Mouse (Mus musculus) gastrocnemius, adult 2 months (tissue): Measurements from ENCODE around the gene Scarb2. TPM values are rescaled to one million over a fixed set of nuclear protein-coding genes. Genes with fewer than 3 reads are reported as not detected.
A peak's percentile ranks its signal among the peaks of the same experiment; 100 is the strongest.
"Not testable (repeated sequence)": the region's sequence is repeated elsewhere in the genome, so short reads cannot be mapped to it uniquely, and the experiment has no call there.

Experiments
- DNase-seq: peaks from one replicate; pipeline ENCODE4 v3.0.0; 2022
- H3K27ac ChIP-seq: fragments of 200-600 bp; 2 replicates; pipeline ENCODE4 v1.8.1; 2022; ENCODE audit warnings: mild to moderate bottlenecking
- H3K4me3 ChIP-seq: fragments of 200-600 bp; 2 replicates; pipeline ENCODE4 v1.8.1; 2022; ENCODE audit warnings: mild to moderate bottlenecking, moderate library complexity
- CTCF ChIP-seq: fragments of 200-600 bp; IDR thresholded peaks from 2 replicates; pipeline ENCODE4 v1.8.1; 2022; ENCODE audit warnings: antibody characterized with exemption, mild to moderate bottlenecking, moderate library complexity
- intact Hi-C: fragments of 180-260 bp; cut with DNase I; formaldehyde crosslinking; loops from one replicate; pipeline ENCODE4 v1.15.1; 2025
- long read RNA-seq, 2 experiments: library from polyadenylated mRNA; stranded (forward); transcript quantifications; one replicate each; pipeline ENCODE4 v2.0.0; 2021
- total RNA-seq, 2 experiments: library from RNA; stranded (reverse); gene quantifications; 2 replicates each; pipeline ENCODE4 v1.2.3; 2021

Scarb2 gene
- total RNA-seq, result 10 to 100 TPM; 61.7 to 78.6 TPM
- long read RNA-seq, experiment 1, full-length matches to known transcripts, result 43 of 52 reads
- long read RNA-seq, experiment 1, partial matches to known transcripts, result 0 of 52 reads
- long read RNA-seq, experiment 1, other reads (novel, unspliced or antisense), result 9 of 52 reads
- long read RNA-seq, experiment 2, full-length matches to known transcripts, result 40 of 48 reads
- long read RNA-seq, experiment 2, partial matches to known transcripts, result 3 of 48 reads
- long read RNA-seq, experiment 2, other reads (novel, unspliced or antisense), result 5 of 48 reads

GRCm38 (mm10) chr5:92506733-92507132 lies at the start of gene Scarb2:
TSS of gene Scarb2 (minus strand) at chr5:92506833.
- TF ChIP-seq CTCF, result no peak
- no peak for DNase-seq
- peak within 1 kb of the TSS; percentile 86 for H3K4me3 ChIP-seq
- intact Hi-C loops, result loop anchor here (2.0 to 5.0 kb wide), 2 partner anchors 46 to 151 kb away; no protein-coding TSS in a partner anchor
- H3K27ac ChIP-seq, result peak within 1 kb of the TSS; percentile 100

- Histone ChIP-seq H3K27ac (no peak overlapping the region), H3K4me3 (no peak overlapping the region)
- no peak for TF ChIP-seq CTCF
- no peak for DNase-seq
- intact Hi-C loops, result loop anchor here (2.0 kb wide), 1 partner anchor 93 kb away; no protein-coding TSS in a partner anchor
Measured at GRCm38 (mm10) chr5:92555905-92556304, 49.3 kb upstream of the Scarb2 start.

- Histone ChIP-seq H3K4me3 (no peak within 1 kb of the TSS), H3K27ac (no peak within 1 kb of the TSS)
- intact Hi-C loops, result loop anchor here (2.0 kb wide), 1 partner anchor 92 kb away; no protein-coding TSS in a partner anchor
- TF ChIP-seq CTCF, result no peak
- peak; percentile 19 for DNase-seq
Measured at GRCm38 (mm10) chr5:92554891-92555511, 48.4 kb upstream of the Scarb2 start, which contains the start of gene Fam47e. TSS of gene Fam47e (plus strand) at chr5:92555069.

- DNase-seq, result no peak
- Histone ChIP-seq H3K27ac (no peak overlapping the region), H3K4me3 (no peak overlapping the region)
- intact Hi-C loops, result loop anchor here (2.0 kb wide), 1 partner anchor 92 kb away; no protein-coding TSS in a partner anchor
- TF ChIP-seq CTCF, result no peak
Measured at GRCm38 (mm10) chr5:92554443-92554842, 47.8 kb upstream of the Scarb2 start.

- no peak for DNase-seq
- Histone ChIP-seq H3K27ac (0 out of 2 replicates have a peak overlapping the region, but pooled peaks have one; percentile 35), H3K4me3 (no peak overlapping the region)
- peak; percentile 54 for TF ChIP-seq CTCF
- intact Hi-C loops, result loop anchor here (2.0 kb wide), 1 partner anchor 91 kb away; no protein-coding TSS in a partner anchor
Measured at GRCm38 (mm10) chr5:92553939-92554338, 47.3 kb upstream of the Scarb2 start.

- no peak overlapping the region for H3K4me3 ChIP-seq
- peak; percentile 21 for DNase-seq
- peak overlapping the region; percentile 35; the same call in 1 of the 2 replicates for H3K27ac ChIP-seq
- intact Hi-C loops, result no loop called here
- no peak for TF ChIP-seq CTCF
Measured at GRCm38 (mm10) chr5:92552611-92553010, 46.0 kb upstream of the Scarb2 start.

GRCm38 (mm10) chr5:92539698-92540097 lies 33.1 kb upstream of the Scarb2 start:
- Histone ChIP-seq H3K4me3 (no peak overlapping the region), H3K27ac (no peak overlapping the region)
- no peak for TF ChIP-seq CTCF
- intact Hi-C loops, result no loop called here
- no peak for DNase-seq

- TF ChIP-seq CTCF, result no peak
- Histone ChIP-seq H3K4me3 (no peak overlapping the region), H3K27ac (no peak overlapping the region)
- no peak for DNase-seq
- intact Hi-C loops, result no loop called here
Measured at GRCm38 (mm10) chr5:92524821-92525258, 18.2 kb upstream of the Scarb2 start.

- intact Hi-C loops, DNase-seq, H3K4me3 ChIP-seq, H3K27ac ChIP-seq: not testable (repeated sequence)
Measured at GRCm38 (mm10) chr5:92521131-92521530, 14.5 kb upstream of the Scarb2 start.

GRCm38 (mm10) chr5:92512066-92512465 lies 5.4 kb upstream of the Scarb2 start:
- H3K4me3 ChIP-seq, result no peak overlapping the region
- intact Hi-C loops, result no loop called here
- no peak overlapping the region for H3K27ac ChIP-seq
- DNase-seq, result no peak
- no peak for TF ChIP-seq CTCF

- TF ChIP-seq CTCF, result no peak
- intact Hi-C loops, result no loop called here
- Histone ChIP-seq H3K4me3 (no peak overlapping the region), H3K27ac (no peak overlapping the region)
- no peak for DNase-seq
Measured at GRCm38 (mm10) chr5:92511256-92511655, 4.6 kb upstream of the Scarb2 start.

- no peak for TF ChIP-seq CTCF
- Histone ChIP-seq H3K4me3 (no peak overlapping the region), H3K27ac (no peak overlapping the region)
- DNase-seq, result no peak
- intact Hi-C loops, result loop anchor here (5.0 kb wide), 1 partner anchor 148 kb away; no protein-coding TSS in a partner anchor
Measured at GRCm38 (mm10) chr5:92508853-92509252, 2.2 kb upstream of the Scarb2 start.

- intact Hi-C loops, result loop anchor here (2.0 to 5.0 kb wide), 2 partner anchors 46 to 151 kb away; no protein-coding TSS in a partner anchor
- Histone ChIP-seq H3K4me3 (peak overlapping the region; percentile 86), H3K27ac (peak overlapping the region; percentile 100)
- peak; percentile 58 for TF ChIP-seq CTCF
- DNase-seq, result peak; percentile 66
Measured at GRCm38 (mm10) chr5:92506301-92506729, 318 bp downstream of the Scarb2 start.
